ENCODE assay signal across 18 mouse cellular contexts in the genomic region with DNA sequence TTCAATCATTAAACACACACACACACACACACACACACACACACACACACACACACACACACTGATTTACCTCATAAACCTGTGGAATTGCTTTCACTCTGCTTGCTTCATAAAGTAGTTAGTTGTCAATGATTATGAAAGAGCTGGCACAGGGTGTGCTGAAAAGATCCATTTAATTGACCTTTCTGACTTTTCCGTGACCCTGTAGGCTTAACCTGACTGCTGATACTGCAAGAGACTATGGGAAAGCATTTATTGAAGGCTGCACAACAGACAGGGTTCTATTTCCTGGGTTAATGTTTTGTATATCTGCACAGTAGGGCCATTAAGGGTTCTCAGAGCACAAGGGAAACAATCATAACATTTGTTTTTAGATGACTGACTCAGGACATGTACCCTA.
DNase-seq lines count a peak whose midpoint lies in the region; ATAC-seq and TF ChIP-seq lines count a peak whose summit lies in the region.
"Had no signal": no experiment of that assay in that cellular context is flagged by ENCODE, and none has a peak within 500 bp of the region (broad histone marks: within the 10 kb centered on the region; RNA-seq: fewer than 3 reads in every experiment).

No protein-coding gene starts in this region.

- no peaks in the 10 kb centered on the region for H3K36me3 ChIP-seq in intestine, postnatal 0 days (ENCODE audit: control insufficient read depth, insufficient read depth)
- no peaks in the 10 kb centered on the region for H3K36me3 ChIP-seq in kidney, embryonic 16.5 days (ENCODE audit: insufficient read depth, low read length)
- H3K36me3 ChIP-seq in forebrain, embryonic 14.5 days (ENCODE audit: control insufficient read depth, insufficient read depth, low read length), result no peaks in the 10 kb centered on the region
- H3K36me3 ChIP-seq: embryonic facial prominence, embryonic 10.5 days; G1E; heart, embryonic 15.5 days; hindbrain, embryonic 10.5 days; liver, embryonic 12.5 days; midbrain, embryonic 15.5 days; stomach, embryonic 15.5 days had no signal

- H3K4me3 ChIP-seq in lung, adult 2 months (replicated peaks; ENCODE audit: extremely low read depth, low read depth, low read length), result no peak overlapping the region
- H3K4me3 ChIP-seq in intestine, postnatal 0 days (ENCODE audit: low read depth, low read length), result no peak overlapping the region
- H3K4me3 ChIP-seq in kidney, embryonic 16.5 days (ENCODE audit: low read length), result no peak overlapping the region
- no peak overlapping the region for H3K4me3 ChIP-seq in forebrain, embryonic 14.5 days (ENCODE audit: low read depth, low read length)
- no peak overlapping the region for H3K4me3 ChIP-seq in left cerebral cortex, adult 2 months
- H3K4me3 ChIP-seq: embryonic facial prominence, embryonic 10.5 days; heart, embryonic 15.5 days; hindbrain, embryonic 10.5 days; liver, embryonic 12.5 days; megakaryocyte, embryonic 14.5 days; midbrain, embryonic 15.5 days; stomach, embryonic 15.5 days had no signal

- intact Hi-C loops in left cerebral cortex, adult 2 months (cut with DNase I), result no loop called here

- H3K4me2 ChIP-seq in intestine, postnatal 0 days (replicated peaks; ENCODE audit: low read depth), result no peak overlapping the region
- no peak overlapping the region for H3K4me2 ChIP-seq in kidney, embryonic 16.5 days (replicated peaks; ENCODE audit: low read depth, low read length)
- H3K4me2 ChIP-seq in forebrain, embryonic 14.5 days (ENCODE audit: low read length), result no peak overlapping the region
- H3K4me2 ChIP-seq: heart, embryonic 15.5 days; liver, embryonic 12.5 days; midbrain, embryonic 15.5 days; stomach, embryonic 15.5 days had no signal

- DNase-seq in lung, postnatal 25 days (ENCODE audit: low spot score), result peak; percentile 7
- DNase-seq in lung, adult 2 months, result no peak
- DNase-seq in forebrain, embryonic 14.5 days (ENCODE audit: low spot score), result no peak
- DNase-seq in left cerebral cortex, adult 2 months (ENCODE audit: extremely low spot score in 1 of 2, low spot score in 2 of 2), result no peak
- no peak for DNase-seq in embryo, embryonic 9.5 days (ENCODE audit: extremely low spot score)
- DNase-seq: cerebellum, adult 11 months; cerebellum, postnatal 36 days had no signal

- H3K4me1 ChIP-seq in lung, adult 2 months (ENCODE audit: control insufficient read depth, insufficient read depth, low read length), result no peaks in the 10 kb centered on the region; the same call in 1 of the 2 replicates
- no peaks in the 10 kb centered on the region for H3K4me1 ChIP-seq in intestine, postnatal 0 days (replicated peaks; ENCODE audit: control insufficient read depth, insufficient read depth, low read length)
- no peaks in the 10 kb centered on the region; the same call in 1 of the 2 replicates for H3K4me1 ChIP-seq in kidney, embryonic 16.5 days (ENCODE audit: insufficient read depth, low read length)
- no peaks in the 10 kb centered on the region for H3K4me1 ChIP-seq in forebrain, embryonic 14.5 days (ENCODE audit: control insufficient read depth, insufficient read depth, low read length)
- H3K4me1 ChIP-seq: heart, embryonic 15.5 days; liver, embryonic 12.5 days; megakaryocyte, embryonic 14.5 days; midbrain, embryonic 15.5 days; stomach, embryonic 15.5 days had no signal

- H3K27ac ChIP-seq in intestine, postnatal 0 days (ENCODE audit: low read depth, low read length), result no peak overlapping the region
- H3K27ac ChIP-seq in kidney, embryonic 16.5 days (ENCODE audit: low read length), result peak overlapping the region; percentile 65; the same call in 1 of the 2 replicates
- no peak overlapping the region for H3K27ac ChIP-seq in forebrain, embryonic 14.5 days (ENCODE audit: low read depth, low read length)
- no peak overlapping the region for H3K27ac ChIP-seq in left cerebral cortex, adult 2 months
- H3K27ac ChIP-seq: embryonic facial prominence, embryonic 10.5 days; heart, embryonic 15.5 days; hindbrain, embryonic 10.5 days; liver, embryonic 12.5 days; midbrain, embryonic 15.5 days; stomach, embryonic 15.5 days had no signal

- no peak for TF ChIP-seq CTCF in lung, adult 2 months (IDR thresholded peaks at IDR 0.05; ENCODE audit: insufficient read depth, low read length)
- TF ChIP-seq CTCF in intestine, postnatal 0 days (IDR thresholded peaks at IDR 0.05; ENCODE audit: low read depth), result no peak
- no peak for TF ChIP-seq CTCF in left cerebral cortex, adult 2 months (IDR thresholded peaks at IDR 0.05)

- no peaks in the 10 kb centered on the region for H3K9me3 ChIP-seq in intestine, postnatal 0 days (ENCODE audit: control insufficient read depth)
- no peaks in the 10 kb centered on the region for H3K9me3 ChIP-seq in kidney, embryonic 16.5 days (ENCODE audit: low read length)
- no peaks in the 10 kb centered on the region for H3K9me3 ChIP-seq in forebrain, embryonic 14.5 days (replicated peaks; ENCODE audit: control insufficient read depth, low read length)
- H3K9me3 ChIP-seq: embryonic facial prominence, embryonic 10.5 days; G1E; heart, embryonic 15.5 days; hindbrain, embryonic 10.5 days; liver, embryonic 12.5 days; megakaryocyte, embryonic 14.5 days; midbrain, embryonic 15.5 days; stomach, embryonic 15.5 days had no signal

- no peak overlapping the region for H3K9ac ChIP-seq in intestine, postnatal 0 days (ENCODE audit: low read depth, low read length)
- H3K9ac ChIP-seq in kidney, embryonic 16.5 days (replicated peaks; ENCODE audit: low read length), result no peak overlapping the region
- H3K9ac ChIP-seq in forebrain, embryonic 14.5 days (ENCODE audit: low read length), result no peak overlapping the region
- H3K9ac ChIP-seq: heart, embryonic 15.5 days; liver, embryonic 12.5 days; midbrain, embryonic 15.5 days; stomach, embryonic 15.5 days had no signal

- TF ChIP-seq POLR2A in lung, adult 2 months (IDR thresholded peaks at IDR 0.05; ENCODE audit: borderline replicate concordance, extremely low read depth, low read depth, low read length), result no peak

- no peaks in the 10 kb centered on the region for H3K27me3 ChIP-seq in intestine, postnatal 0 days (replicated peaks; ENCODE audit: control insufficient read depth, insufficient read depth, low read length)
- no peaks in the 10 kb centered on the region for H3K27me3 ChIP-seq in kidney, embryonic 16.5 days (ENCODE audit: insufficient read depth, low read length)
- no peaks in the 10 kb centered on the region for H3K27me3 ChIP-seq in forebrain, embryonic 14.5 days (replicated peaks; ENCODE audit: control insufficient read depth, insufficient read depth, low read length)
- H3K27me3 ChIP-seq: heart, embryonic 15.5 days; liver, embryonic 12.5 days; megakaryocyte, embryonic 14.5 days; midbrain, embryonic 15.5 days; stomach, embryonic 15.5 days had no signal

- 55% methylated on average over 1 of the region's 1 CpGs for WGBS in lung, adult 2 months
- 46% methylated on average over 1 of the region's 1 CpGs for WGBS in intestine, postnatal 0 days
- WGBS in kidney, embryonic 16.5 days, result 61% methylated on average over 1 of the region's 1 CpGs
- 62% methylated on average over 1 of the region's 1 CpGs for WGBS in forebrain, embryonic 14.5 days

- peak; percentile 60; the same call in 1 of the 2 replicates for ATAC-seq in intestine, postnatal 0 days
- peak; percentile 86 for ATAC-seq in kidney, embryonic 16.5 days (ENCODE audit: low FRiP score, low TSS enrichment)
- ATAC-seq in forebrain, embryonic 14.5 days, result no peak
- ATAC-seq: forebrain, embryonic 16.5 days; liver, embryonic 12.5 days; midbrain, embryonic 15.5 days had no signal
